Mouse (Mus musculus) limb, embryonic 11.5 days (tissue): ENCODE results near the gene Tomm7. TPM values are rescaled to one million over a fixed set of nuclear protein-coding genes. Genes with fewer than 3 reads are reported as not detected.

Source experiments
- ATAC-seq: fragments of 200-750 bp; cut with Nextera tagmentation; 2 replicates; pipeline ENCODE4 v1.8.0; 2017; ENCODE audit warnings: low read depth; ENCODE audit not compliant: insufficient number of reproducible peaks, low FRiP score, low TSS enrichment
- DNase-seq: peaks from one replicate; pipeline ENCODE4 v3.0.0-alpha.2; 2015; ENCODE audit warnings: low spot score
- H3K27ac ChIP-seq: fragments of 300-500 bp; sonication (generic); replicated peaks from 2 replicates; pipeline ENCODE4 v1.5.1; 2014; ENCODE audit warnings: low read depth, mild to moderate bottlenecking, low read length
- H3K27me3 ChIP-seq: fragments of 300-500 bp; sonication (generic); 2 replicates; pipeline ENCODE4 v1.6.1; 2014; ENCODE audit warnings: mild to moderate bottlenecking, low read length, mixed read lengths; ENCODE audit not compliant: control insufficient read depth, insufficient read depth
- H3K36me3 ChIP-seq: fragments of 300-500 bp; sonication (generic); 2 replicates; pipeline ENCODE4 v1.6.1; 2014; ENCODE audit warnings: mild to moderate bottlenecking, low read length, moderate library complexity, mixed read lengths; ENCODE audit not compliant: control insufficient read depth, insufficient read depth
- H3K4me1 ChIP-seq: fragments of 300-500 bp; sonication (generic); 2 replicates; pipeline ENCODE4 v1.6.1; 2014; ENCODE audit warnings: low read length, mixed read lengths; ENCODE audit not compliant: control insufficient read depth, insufficient read depth
- H3K4me2 ChIP-seq: fragments of 300-500 bp; sonication (generic); 2 replicates; pipeline ENCODE4 v1.6.1; 2014; ENCODE audit warnings: low read depth, mild to moderate bottlenecking, moderate library complexity; ENCODE audit not compliant: severe bottlenecking
- H3K4me3 ChIP-seq: fragments of 300-500 bp; sonication (generic); 2 replicates; pipeline ENCODE4 v1.5.1; 2014; ENCODE audit warnings: low read depth, low read length
- H3K9ac ChIP-seq: fragments of 300-500 bp; sonication (generic); 2 replicates; pipeline ENCODE4 v1.6.1; 2014; ENCODE audit warnings: mild to moderate bottlenecking, low read length
- H3K9me3 ChIP-seq: fragments of 300-500 bp; sonication (generic); 2 replicates; pipeline ENCODE4 v1.6.1; 2016; ENCODE audit warnings: low read length; ENCODE audit not compliant: control insufficient read depth
- WGBS: fragments of 180-500 bp; shearing (Covaris S2); extraction: QIAGEN DNeasy Blood & Tissue Kit; methylation state at CpG from one replicate; pipeline ENCODE4 v1.1.7; 2014; 5-methylcytosine and 5-hydroxymethylcytosine counted together
- polyA plus RNA-seq: library from polyadenylated mRNA; unstranded; fragments of >200 nt; fragmentation: Nextera tagmentation; extraction: Ambion mirVana; gene quantifications from 2 replicates; pipeline ENCODE4 v1.2.1, GENCODE M21; 2014

Gene Tomm7
- polyA plus RNA-seq, 1 experiment from 2014 or later: 145 TPM

DNA sequence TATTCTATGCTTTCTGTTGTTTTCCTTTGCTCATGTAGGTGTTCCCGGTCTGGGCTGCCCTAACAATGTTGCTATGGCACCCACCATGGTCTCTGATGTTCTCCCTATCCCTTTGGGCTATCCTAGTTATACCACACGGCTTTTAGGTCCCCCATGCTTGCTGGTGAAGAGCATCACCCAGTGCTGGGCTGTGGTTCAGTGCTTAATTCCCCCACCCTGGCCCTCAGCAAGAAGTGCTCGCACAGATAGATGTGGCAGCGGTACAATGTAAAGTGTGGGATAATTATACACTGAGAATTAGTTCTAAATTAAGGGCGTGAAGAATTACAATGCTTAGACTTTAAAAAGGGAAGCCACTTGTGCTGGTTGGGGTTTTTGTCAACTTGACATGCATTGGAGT lies 22.0 kb upstream of the Tomm7 start:
- no peak for ATAC-seq

DNA sequence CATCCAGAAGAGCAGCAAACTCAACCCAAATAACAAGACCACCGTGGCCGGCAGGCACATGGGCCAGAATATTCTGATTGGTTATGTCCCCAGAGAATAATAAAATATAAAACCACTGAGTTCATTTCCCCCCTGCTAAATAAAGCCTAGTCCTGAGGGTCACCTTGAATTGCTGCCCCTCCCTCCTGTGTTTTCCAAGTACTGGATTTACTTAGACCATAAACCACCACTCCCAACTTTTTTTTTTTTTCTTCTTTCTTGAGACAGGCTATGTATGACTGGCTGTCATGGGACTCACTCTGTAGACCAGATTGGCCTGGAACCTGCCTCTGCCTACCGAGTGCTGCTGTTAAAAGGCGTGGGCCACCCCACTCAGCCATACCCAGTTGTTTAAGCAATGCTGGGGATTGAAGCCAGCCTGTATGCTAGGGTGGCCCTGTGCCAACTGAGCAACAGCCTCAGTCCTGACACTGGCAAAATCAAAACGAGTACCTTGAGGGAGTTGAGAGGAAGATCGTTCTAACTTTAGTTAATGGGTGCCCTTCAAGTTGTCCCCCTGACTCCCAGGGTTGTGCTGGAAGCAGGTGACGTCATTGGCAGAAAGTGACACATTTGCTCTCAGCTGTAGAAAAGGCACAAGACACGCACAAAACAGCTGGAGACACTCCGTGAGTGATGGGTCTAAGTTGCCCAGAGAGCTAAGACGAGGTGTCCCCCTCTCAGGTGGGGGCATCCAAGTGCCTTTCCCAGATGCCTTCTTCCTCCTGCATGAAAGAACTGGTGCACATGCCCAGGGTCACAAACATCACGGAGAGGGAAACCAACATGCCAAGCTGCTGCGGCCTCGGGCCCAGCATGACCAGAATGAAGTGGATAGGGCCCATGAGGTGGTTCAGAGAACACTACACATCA lies 20.3 kb upstream of the Tomm7 start:
- WGBS: 89% methylated on average over 13 of the region's 13 CpGs
- H3K36me3 ChIP-seq: peaks cover 3% of the 10 kb centered on the region; the same call in 1 of the 2 replicates
- no peaks in the 10 kb centered on the region for H3K9me3 ChIP-seq
- H3K27me3 ChIP-seq: no peaks in the 10 kb centered on the region
- DNase-seq: no peak
- no peak overlapping the region for H3K9ac ChIP-seq
- no peaks in the 10 kb centered on the region for H3K4me1 ChIP-seq
- H3K27ac ChIP-seq: no peak overlapping the region
- H3K4me3 ChIP-seq: no peak overlapping the region
- ATAC-seq: no peak
- H3K4me2 ChIP-seq: no peak overlapping the region

More for the DNA sequence above, 22.0 kb upstream of the Tomm7 start:
- 92% methylated on average over 5 of the region's 5 CpGs for WGBS
- Histone ChIP-seq H3K9ac (no peak overlapping the region), H3K9me3 (no peaks in the 10 kb centered on the region), H3K36me3 (no peaks in the 10 kb centered on the region), H3K4me2 (no peak overlapping the region), H3K27me3 (no peaks in the 10 kb centered on the region), H3K4me3 (no peak overlapping the region), H3K4me1 (no peaks in the 10 kb centered on the region), H3K27ac (no peak overlapping the region)
- DNase-seq: no peak

DNA sequence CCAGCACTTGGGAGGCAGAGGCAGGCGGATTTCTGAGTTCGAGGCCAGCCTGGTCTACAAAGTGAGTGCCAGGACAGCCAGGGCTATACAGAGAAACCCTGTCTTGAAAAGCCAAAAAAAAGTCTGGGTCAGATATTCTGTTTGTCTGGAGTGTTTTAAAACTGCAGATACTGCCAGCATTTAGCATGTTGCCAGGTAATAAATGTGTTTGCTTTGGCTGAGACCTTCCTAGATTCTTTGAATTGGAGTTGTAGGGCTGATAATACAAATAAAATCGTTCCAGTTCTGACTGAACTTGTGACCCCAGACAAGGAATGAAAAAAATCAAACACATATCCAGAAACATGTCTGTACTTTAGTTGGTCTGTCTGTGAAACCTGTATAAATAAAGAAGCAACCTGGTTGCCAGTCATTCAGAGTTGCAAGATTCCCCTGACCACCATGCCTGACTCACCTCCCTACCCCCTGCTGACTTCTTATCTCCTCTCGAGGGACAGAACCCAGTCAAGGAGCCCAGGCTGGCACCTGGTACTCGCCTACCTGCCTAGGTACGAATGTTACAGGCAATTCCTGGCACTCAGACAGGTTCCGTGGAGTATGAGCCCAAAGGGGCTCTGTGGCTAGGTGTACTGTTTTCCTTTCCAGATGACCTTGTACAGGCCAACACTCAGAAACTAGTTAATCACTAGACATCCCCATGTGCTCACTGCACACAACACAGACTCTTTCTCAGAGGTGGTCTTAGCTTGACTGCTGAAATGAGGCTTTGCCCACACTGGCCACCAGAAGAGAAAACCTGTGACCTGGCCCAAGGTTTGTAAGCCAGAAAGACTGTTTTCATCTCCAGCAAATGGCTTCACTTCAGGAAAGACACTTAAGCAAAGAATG lies 19.4 kb upstream of the Tomm7 start:
- Histone ChIP-seq H3K9me3 (no peaks in the 10 kb centered on the region), H3K27me3 (no peaks in the 10 kb centered on the region), H3K27ac (no peak overlapping the region), H3K9ac (no peak overlapping the region), H3K4me2 (no peak overlapping the region), H3K4me3 (no peak overlapping the region), H3K36me3 (peaks cover 5% of the 10 kb centered on the region; the same call in 1 of the 2 replicates), H3K4me1 (no peaks in the 10 kb centered on the region)
- DNase-seq (no peak), ATAC-seq (no peak)
- WGBS: 88% methylated on average over 7 of the region's 7 CpGs

DNA sequence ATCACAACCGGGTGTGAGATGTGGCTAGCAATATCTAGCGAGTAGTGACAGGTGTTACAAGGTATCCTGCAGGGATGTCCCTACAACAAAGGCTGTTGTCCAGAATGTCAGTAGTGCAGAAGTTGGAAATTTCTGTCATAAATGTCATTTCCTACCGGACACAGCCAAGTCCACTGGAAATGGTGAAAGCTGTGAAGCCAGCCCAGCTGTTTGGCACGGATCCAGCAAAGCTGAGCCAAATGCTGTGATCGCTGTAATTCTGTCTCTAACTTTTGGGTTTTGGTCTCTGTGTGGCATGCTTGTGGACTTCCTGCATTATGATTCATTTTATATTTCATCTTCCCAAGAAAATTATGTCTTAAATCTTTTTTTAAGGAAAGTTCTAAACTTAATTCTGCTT lies 18.3 kb upstream of the Tomm7 start:
- no peaks in the 10 kb centered on the region for H3K4me1 ChIP-seq
- 79% methylated on average over 5 of the region's 5 CpGs for WGBS
- DNase-seq: no peak

DNA sequence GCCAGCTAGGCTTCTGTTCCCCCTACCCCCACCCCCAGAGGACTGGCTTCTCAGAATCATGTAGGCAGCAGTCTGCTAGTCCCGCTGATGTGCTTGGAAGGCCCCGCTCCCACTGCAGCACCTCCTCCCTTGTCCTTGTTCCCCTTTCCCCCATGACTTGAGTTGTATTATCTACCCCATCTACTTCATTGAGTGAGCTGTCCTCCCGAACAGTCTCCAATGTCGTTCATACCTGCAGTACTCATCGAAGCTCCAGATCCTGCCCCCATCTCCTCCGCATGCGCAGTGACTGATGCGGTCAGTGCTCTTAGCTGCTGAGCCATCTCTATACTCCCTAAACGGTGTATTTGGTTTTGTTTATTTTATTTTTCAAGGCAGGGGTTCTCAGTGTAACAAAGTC lies 17.8 kb upstream of the Tomm7 start:
- ATAC-seq (no peak), DNase-seq (no peak)
- Histone ChIP-seq H3K36me3 (peaks cover 7% of the 10 kb centered on the region; the same call in 1 of the 2 replicates), H3K27ac (no peak overlapping the region), H3K9me3 (no peaks in the 10 kb centered on the region), H3K4me3 (no peak overlapping the region), H3K27me3 (no peaks in the 10 kb centered on the region), H3K4me1 (no peaks in the 10 kb centered on the region), H3K4me2 (no peak overlapping the region), H3K9ac (no peak overlapping the region)
- 94% methylated on average over 9 of the region's 9 CpGs for WGBS

More for the DNA sequence above, 18.3 kb upstream of the Tomm7 start:
- H3K27ac ChIP-seq: no peak overlapping the region
- ATAC-seq: no peak
- no peaks in the 10 kb centered on the region for H3K9me3 ChIP-seq
- no peaks in the 10 kb centered on the region for H3K27me3 ChIP-seq
- peaks cover 5% of the 10 kb centered on the region; the same call in 1 of the 2 replicates for H3K36me3 ChIP-seq
- H3K9ac ChIP-seq: no peak overlapping the region
- no peak overlapping the region for H3K4me3 ChIP-seq
- H3K4me2 ChIP-seq: no peak overlapping the region

DNA sequence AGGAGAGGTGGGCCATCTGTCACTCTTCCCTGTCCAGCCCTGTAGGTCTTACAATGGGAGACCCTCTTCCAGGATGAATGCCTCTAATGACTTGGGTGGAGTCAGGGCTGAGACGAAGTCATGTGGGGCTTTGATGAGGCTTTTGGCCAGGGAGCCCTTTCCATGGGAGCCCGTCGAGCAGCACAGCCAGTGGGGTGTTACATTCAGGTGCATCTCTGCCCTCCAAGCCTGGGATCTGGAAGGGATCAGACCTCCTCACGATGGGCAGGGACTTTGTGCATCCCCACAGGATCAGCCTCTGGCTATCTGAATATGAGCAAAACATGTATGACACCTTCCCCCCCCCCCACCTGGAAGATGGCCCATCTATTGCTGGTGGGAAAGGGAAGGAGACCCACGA lies 15.9 kb upstream of the Tomm7 start:
- no peaks in the 10 kb centered on the region for H3K27me3 ChIP-seq
- H3K9ac ChIP-seq: no peak overlapping the region

DNA sequence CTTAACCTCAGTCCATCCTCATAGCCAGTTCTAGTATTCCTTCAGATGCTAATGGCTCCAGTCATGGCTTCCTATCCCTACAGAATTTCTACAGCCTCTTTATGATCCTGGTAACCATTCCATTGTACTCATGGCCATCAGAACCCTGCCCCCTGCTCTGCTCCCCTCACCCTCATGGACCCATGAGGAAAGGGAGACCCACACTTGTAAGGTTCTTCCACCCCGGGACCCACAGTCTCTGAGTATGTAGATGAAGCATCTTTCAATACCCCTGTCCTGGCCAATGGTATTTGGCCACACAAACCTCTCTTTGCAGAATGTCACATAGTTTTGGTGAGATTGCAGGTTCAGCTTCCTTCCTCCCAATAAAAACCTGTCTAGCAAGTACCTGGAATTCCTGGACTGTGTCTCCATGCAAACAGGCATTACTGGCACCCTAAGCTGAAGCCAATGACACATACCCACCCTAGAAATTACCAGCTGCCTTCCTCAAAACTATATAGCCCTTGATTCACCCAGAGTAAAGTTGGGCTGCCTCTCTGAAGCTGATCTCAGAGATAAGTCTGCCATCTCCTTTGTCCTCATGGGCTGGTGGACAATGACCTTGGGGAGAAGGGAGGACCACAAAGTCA lies 15.2 kb upstream of the Tomm7 start:
- DNase-seq (no peak), ATAC-seq (no peak)
- Histone ChIP-seq H3K9ac (no peak overlapping the region), H3K4me1 (no peaks in the 10 kb centered on the region), H3K4me3 (no peak overlapping the region), H3K4me2 (no peak overlapping the region), H3K27ac (no peak overlapping the region), H3K27me3 (no peaks in the 10 kb centered on the region), H3K36me3 (peaks cover 18% of the 10 kb centered on the region), H3K9me3 (no peaks in the 10 kb centered on the region)
- 100% methylated on average over 1 of the region's 1 CpGs for WGBS

More for the DNA sequence above, 15.9 kb upstream of the Tomm7 start:
- Histone ChIP-seq H3K4me2 (no peak overlapping the region), H3K36me3 (peaks cover 16% of the 10 kb centered on the region), H3K27ac (no peak overlapping the region), H3K4me3 (no peak overlapping the region), H3K4me1 (no peaks in the 10 kb centered on the region), H3K9me3 (no peaks in the 10 kb centered on the region)
- ATAC-seq (no peak), DNase-seq (no peak)
- 78% methylated on average over 5 of the region's 5 CpGs for WGBS

DNA sequence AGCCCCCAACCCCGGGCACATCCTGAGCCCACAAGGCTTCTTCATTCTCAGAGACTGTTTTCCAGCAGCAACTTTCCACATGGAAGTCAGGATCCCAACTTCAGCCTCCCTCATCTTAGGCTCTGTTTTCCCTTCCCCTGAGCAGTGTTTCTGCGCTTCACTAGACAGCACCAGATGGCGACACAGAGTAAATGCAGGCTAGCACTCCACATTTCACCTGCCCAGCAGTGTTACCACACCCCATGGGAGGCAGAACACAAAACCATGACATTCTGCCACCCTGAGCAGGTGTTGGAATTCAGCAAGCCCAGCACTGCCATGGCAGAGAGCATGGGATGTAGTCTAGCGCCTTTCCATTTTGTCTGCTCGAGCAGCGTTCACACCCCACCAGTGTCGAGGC lies 14.7 kb upstream of the Tomm7 start:
- Histone ChIP-seq H3K9me3 (no peaks in the 10 kb centered on the region), H3K27ac (no peak overlapping the region), H3K4me3 (no peak overlapping the region), H3K4me1 (no peaks in the 10 kb centered on the region), H3K36me3 (peaks cover 22% of the 10 kb centered on the region), H3K4me2 (no peak overlapping the region), H3K27me3 (no peaks in the 10 kb centered on the region), H3K9ac (no peak overlapping the region)
- DNase-seq (no peak), ATAC-seq (no peak)
- 84% methylated on average over 7 of the region's 7 CpGs for WGBS
